Mouse (Mus musculus) WW6 (cell line): ENCODE data around the gene Tbx3.

ENCODE experiments used
- DNase-seq: peaks from one replicate; pipeline ENCODE4 v3.0.0-alpha.2; 2013; ENCODE audit warnings: low read depth, low spot score

Gene Tbx3

GRCm38 (mm10) chr5:119670566-119671108 is at the start of gene Tbx3:
TSS of gene Tbx3 (plus strand) at chr5:119670669.
- DNase-seq, result peak; percentile 97

- no peak for DNase-seq
Measured at GRCm38 (mm10) chr5:119622076-119622475, 48.4 kb upstream of the Tbx3 start.

GRCm38 (mm10) chr5:119624554-119624953 is 45.9 kb upstream of the Tbx3 start:
- DNase-seq, result no peak

- DNase-seq, result no peak
Measured at GRCm38 (mm10) chr5:119625603-119626002, 44.9 kb upstream of the Tbx3 start.

GRCm38 (mm10) chr5:119626154-119626553 is 44.3 kb upstream of the Tbx3 start:
- no peak for DNase-seq

GRCm38 (mm10) chr5:119626662-119627061 is 43.8 kb upstream of the Tbx3 start:
- DNase-seq, result no peak

- no peak for DNase-seq
Measured at GRCm38 (mm10) chr5:119628100-119628499, 42.4 kb upstream of the Tbx3 start.

- DNase-seq, result peak; percentile 45
Measured at GRCm38 (mm10) chr5:119628746-119629327, 41.6 kb upstream of the Tbx3 start.

- no peak for DNase-seq
Measured at GRCm38 (mm10) chr5:119633581-119633980, 36.9 kb upstream of the Tbx3 start.

GRCm38 (mm10) chr5:119634861-119635260 is 35.6 kb upstream of the Tbx3 start:
- no peak for DNase-seq

GRCm38 (mm10) chr5:119638300-119638699 is 32.2 kb upstream of the Tbx3 start:
- no peak for DNase-seq

GRCm38 (mm10) chr5:119641094-119641493 is 29.4 kb upstream of the Tbx3 start:
- DNase-seq, result no peak

GRCm38 (mm10) chr5:119641714-119642113 is 28.8 kb upstream of the Tbx3 start:
- no peak for DNase-seq

GRCm38 (mm10) chr5:119646965-119647364 is 23.5 kb upstream of the Tbx3 start:
- DNase-seq, result no peak

GRCm38 (mm10) chr5:119651135-119651965 is 19.1 kb upstream of the Tbx3 start:
- no peak for DNase-seq

GRCm38 (mm10) chr5:119656354-119656753 is 14.1 kb upstream of the Tbx3 start:
- no peak for DNase-seq

GRCm38 (mm10) chr5:119656856-119657255 is 13.6 kb upstream of the Tbx3 start:
- DNase-seq, result no peak

- DNase-seq, result no peak
Measured at GRCm38 (mm10) chr5:119657362-119657761, 13.1 kb upstream of the Tbx3 start.

- DNase-seq, result no peak
Measured at GRCm38 (mm10) chr5:119657804-119658203, 12.7 kb upstream of the Tbx3 start.

- no peak for DNase-seq
Measured at GRCm38 (mm10) chr5:119658396-119658795, 12.1 kb upstream of the Tbx3 start.

GRCm38 (mm10) chr5:119659041-119659440 is 11.4 kb upstream of the Tbx3 start:
- DNase-seq, result no peak

GRCm38 (mm10) chr5:119660526-119661410 is 9.7 kb upstream of the Tbx3 start:
- DNase-seq, result no peak
